Mouse (Mus musculus): Measurements from ENCODE around the gene Gm884. TPM values are rescaled to one million over a fixed set of nuclear protein-coding genes. Genes with fewer than 3 reads are reported as not detected.

Gene Gm884
- total RNA-seq (2023), result not detected

GRCm38 (mm10) chr11:103621040-103621439 is at the start of gene Gm884:
Gm884 (minus strand) TSS chr11:103621140.

GRCm38 (mm10) chr11:103649301-103649982 is 28.5 kb upstream of the Gm884 start, which contains the start of gene Rprml:
Rprml (plus strand) TSS chr11:103649570.

GRCm38 (mm10) chr11:103638790-103639189 is 17.9 kb upstream of the Gm884 start, which contains the start of gene Lyzl6:
Lyzl6 (minus strand) TSS chr11:103638890.

GRCm38 (mm10) chr11:103504497-103504896 is 116.4 kb downstream of the Gm884 start, which contains the start of gene Lrrc37a:
Lrrc37a (minus strand) TSS chr11:103504597.

Other genes with a start within 250 kb of the Gm884 start
- 40.5 TPM for gene Plekhm1, start 208.5 kb downstream of the Gm884 start, total RNA-seq (2023)
- gene Lrrc37a, start 116.5 kb downstream of the Gm884 start, total RNA-seq (2023), result not detected
- not detected for gene Lyzl6, start 17.8 kb upstream of the Gm884 start, total RNA-seq (2023)
- not detected for gene Rprml, start 28.4 kb upstream of the Gm884 start, total RNA-seq (2023)
- 72.1 TPM for gene Gosr2, start 76.8 kb upstream of the Gm884 start, total RNA-seq (2023)
- gene Wnt9b, start 128.7 kb upstream of the Gm884 start, total RNA-seq (2023), result not detected
- gene Wnt3, start 153.0 kb upstream of the Gm884 start, total RNA-seq (2023), result not detected